Mouse (Mus musculus) liver, embryonic 11.5 days (tissue): ENCODE results near the gene Vamp2. TPM values are rescaled to one million over a fixed set of nuclear protein-coding genes. Genes with fewer than 3 reads are reported as not detected.
A peak's percentile ranks its signal among the peaks of the same experiment; 100 is the strongest.

Experiments
- ATAC-seq: fragments of 200-750 bp; cut with Nextera tagmentation; replicated peaks from 2 replicates; pipeline ENCODE4 v1.8.0; 2017; ENCODE audit warnings: moderate number of reproducible peaks, mild to moderate bottlenecking, moderate TSS enrichment, moderate library complexity; ENCODE audit not compliant: low FRiP score
- DNase-seq: peaks from one replicate; pipeline ENCODE4 v3.0.0-alpha.2; 2017; ENCODE audit warnings: low spot score
- H3K27ac ChIP-seq: fragments of 300-500 bp; sonication (generic); 2 replicates; pipeline ENCODE4 v1.5.1; 2014; ENCODE audit warnings: mild to moderate bottlenecking, low read depth, low read length, control low read depth
- H3K27me3 ChIP-seq: fragments of 300-500 bp; sonication (generic); replicated peaks from 2 replicates; pipeline ENCODE4 v1.6.1; 2014; ENCODE audit warnings: low read length, mixed read lengths; ENCODE audit not compliant: control insufficient read depth, insufficient read depth
- H3K36me3 ChIP-seq: fragments of 300-500 bp; sonication (generic); 2 replicates; pipeline ENCODE4 v1.6.1; 2014; ENCODE audit warnings: mild to moderate bottlenecking, low read length, moderate library complexity, mixed read lengths; ENCODE audit not compliant: control insufficient read depth, insufficient read depth
- H3K4me1 ChIP-seq: fragments of 300-500 bp; sonication (generic); replicated peaks from 2 replicates; pipeline ENCODE4 v1.6.1; 2014; ENCODE audit warnings: low read length, mixed read lengths; ENCODE audit not compliant: control insufficient read depth, insufficient read depth
- H3K4me2 ChIP-seq: fragments of 300-500 bp; sonication (generic); 2 replicates; pipeline ENCODE4 v1.6.1; 2014; ENCODE audit warnings: mild to moderate bottlenecking, control low read depth, moderate library complexity
- H3K4me3 ChIP-seq: fragments of 300-500 bp; sonication (generic); 2 replicates; pipeline ENCODE4 v1.5.1; 2014; ENCODE audit warnings: low read depth, low read length, control low read depth
- H3K9ac ChIP-seq: fragments of 300-500 bp; sonication (generic); 2 replicates; pipeline ENCODE4 v1.6.1; 2014; ENCODE audit warnings: low read depth, low read length, control low read depth
- H3K9me3 ChIP-seq: fragments of 300-500 bp; sonication (generic); 2 replicates; pipeline ENCODE4 v1.6.1; 2016; ENCODE audit warnings: low read length, inconsistent platforms, mixed read lengths; ENCODE audit not compliant: control insufficient read depth
- WGBS: fragments of 180-500 bp; shearing (Covaris S2); extraction: QIAGEN DNeasy Blood & Tissue Kit; methylation state at CpG from one replicate; pipeline ENCODE4 v1.1.7; 2014; 5-methylcytosine and 5-hydroxymethylcytosine counted together
- polyA plus RNA-seq: library from polyadenylated mRNA; unstranded; fragments of >200 nt; fragmentation: Nextera tagmentation; extraction: Ambion mirVana; gene quantifications from 2 replicates; pipeline ENCODE4 v1.2.1, GENCODE M21; 2014

Gene Vamp2
- 47.2 and 56.0 TPM in 2 replicates for polyA plus RNA-seq

GRCm38 (mm10) chr11:69088103-69088855, at the start of gene Vamp2:
Vamp2 (plus strand) TSS chr11:69088490.
- Histone ChIP-seq H3K9ac (peak within 1 kb of the TSS; percentile 97), H3K27me3 (no peaks in the 10 kb centered on the region), H3K4me2 (peak within 1 kb of the TSS; percentile 84), H3K27ac (peak within 1 kb of the TSS; percentile 89), H3K4me1 (peaks cover 20% of the 10 kb centered on the region), H3K4me3 (peak within 1 kb of the TSS; percentile 91), H3K9me3 (no peaks in the 10 kb centered on the region), H3K36me3 (peaks cover 14% of the 10 kb centered on the region)
- peak; percentile 90 for DNase-seq
- ATAC-seq, result peak; percentile 76
- WGBS, result under 1% methylated on average over 58 of the region's 67 CpGs

- no peaks in the 10 kb centered on the region for H3K27me3 ChIP-seq
- DNase-seq, result peak; percentile 87
These were observed 42.5 kb upstream of the Vamp2 start, which contains the start of gene Aurkb for GRCm38 (mm10) chr11:69045531-69046394. Aurkb (plus strand) TSS chr11:69045647.

GRCm38 (mm10) chr11:69046395-69046774, 41.9 kb upstream of the Vamp2 start:
- H3K9ac ChIP-seq, result peak overlapping the region; percentile 97
- H3K36me3 ChIP-seq, result peaks cover 27% of the 10 kb centered on the region
- H3K27ac ChIP-seq, result peak overlapping the region; percentile 95
- H3K27me3 ChIP-seq, result no peaks in the 10 kb centered on the region
- DNase-seq (no peak), ATAC-seq (no peak)
- H3K4me2 ChIP-seq, result peak overlapping the region; percentile 97
- H3K4me1 ChIP-seq, result peaks cover 18% of the 10 kb centered on the region
- 18% methylated on average over 9 of the region's 9 CpGs for WGBS
- no peaks in the 10 kb centered on the region for H3K9me3 ChIP-seq
- H3K4me3 ChIP-seq, result peak overlapping the region; percentile 94

More at GRCm38 (mm10) chr11:69045531-69046394, 42.5 kb upstream of the Vamp2 start, which contains the start of gene Aurkb:
- Histone ChIP-seq H3K27ac (peak within 1 kb of the TSS; percentile 95), H3K4me1 (peaks cover 18% of the 10 kb centered on the region), H3K9ac (peak within 1 kb of the TSS; percentile 97), H3K9me3 (no peaks in the 10 kb centered on the region), H3K4me2 (peak within 1 kb of the TSS; percentile 97), H3K36me3 (peaks cover 22% of the 10 kb centered on the region), H3K4me3 (peak within 1 kb of the TSS; percentile 94)
- peak; percentile 82 for ATAC-seq
- under 1% methylated on average over 54 of the region's 54 CpGs for WGBS

GRCm38 (mm10) chr11:69047592-69047991, 40.7 kb upstream of the Vamp2 start:
- 91% methylated on average over 12 of the region's 12 CpGs for WGBS
- Histone ChIP-seq H3K27ac (no peak overlapping the region), H3K4me3 (peak overlapping the region; percentile 94), H3K9ac (peak overlapping the region; percentile 13; the same call in 1 of the 2 replicates), H3K4me1 (peaks cover 18% of the 10 kb centered on the region), H3K27me3 (no peaks in the 10 kb centered on the region), H3K36me3 (peaks cover 31% of the 10 kb centered on the region), H3K9me3 (no peaks in the 10 kb centered on the region), H3K4me2 (peak overlapping the region; percentile 97)
- DNase-seq (no peak), ATAC-seq (no peak)

GRCm38 (mm10) chr11:69048151-69048550, 40.1 kb upstream of the Vamp2 start:
- Histone ChIP-seq H3K4me1 (peaks cover 18% of the 10 kb centered on the region), H3K4me3 (no peak overlapping the region; the same call in 1 of the 2 replicates), H3K9me3 (no peaks in the 10 kb centered on the region), H3K27ac (no peak overlapping the region), H3K9ac (no peak overlapping the region), H3K27me3 (no peaks in the 10 kb centered on the region), H3K4me2 (no peak overlapping the region), H3K36me3 (peaks cover 31% of the 10 kb centered on the region)
- ATAC-seq (no peak), DNase-seq (no peak)
- WGBS, result 90% methylated on average over 14 of the region's 14 CpGs

- Histone ChIP-seq H3K27me3 (no peaks in the 10 kb centered on the region), H3K9me3 (no peaks in the 10 kb centered on the region), H3K4me2 (no peak overlapping the region), H3K9ac (no peak overlapping the region), H3K27ac (no peak overlapping the region), H3K4me1 (peaks cover 14% of the 10 kb centered on the region), H3K36me3 (peaks cover 35% of the 10 kb centered on the region), H3K4me3 (no peak overlapping the region)
- ATAC-seq (no peak), DNase-seq (no peak)
- 89% methylated on average over 8 of the region's 8 CpGs for WGBS
These were observed 37.5 kb upstream of the Vamp2 start for GRCm38 (mm10) chr11:69050748-69051147.

GRCm38 (mm10) chr11:69051771-69052170, 36.5 kb upstream of the Vamp2 start:
- Histone ChIP-seq H3K4me3 (no peak overlapping the region), H3K27ac (no peak overlapping the region), H3K36me3 (peaks cover 35% of the 10 kb centered on the region), H3K4me2 (no peak overlapping the region), H3K9me3 (no peaks in the 10 kb centered on the region), H3K27me3 (no peaks in the 10 kb centered on the region), H3K9ac (no peak overlapping the region), H3K4me1 (peaks cover 11% of the 10 kb centered on the region)
- DNase-seq (no peak), ATAC-seq (no peak)
- 84% methylated on average over 4 of the region's 4 CpGs for WGBS

GRCm38 (mm10) chr11:69052824-69053421, 35.4 kb upstream of the Vamp2 start:
- 90% methylated on average over 2 of the region's 2 CpGs for WGBS
- Histone ChIP-seq H3K9me3 (no peaks in the 10 kb centered on the region), H3K4me3 (no peak overlapping the region), H3K4me2 (no peak overlapping the region), H3K36me3 (peaks cover 35% of the 10 kb centered on the region), H3K9ac (no peak overlapping the region), H3K27me3 (no peaks in the 10 kb centered on the region), H3K27ac (no peak overlapping the region), H3K4me1 (peaks cover 5% of the 10 kb centered on the region)
- ATAC-seq (no peak), DNase-seq (no peak)
